Mouse (Mus musculus): ENCODE measurements around the gene A430033K04Rik.

DNA sequence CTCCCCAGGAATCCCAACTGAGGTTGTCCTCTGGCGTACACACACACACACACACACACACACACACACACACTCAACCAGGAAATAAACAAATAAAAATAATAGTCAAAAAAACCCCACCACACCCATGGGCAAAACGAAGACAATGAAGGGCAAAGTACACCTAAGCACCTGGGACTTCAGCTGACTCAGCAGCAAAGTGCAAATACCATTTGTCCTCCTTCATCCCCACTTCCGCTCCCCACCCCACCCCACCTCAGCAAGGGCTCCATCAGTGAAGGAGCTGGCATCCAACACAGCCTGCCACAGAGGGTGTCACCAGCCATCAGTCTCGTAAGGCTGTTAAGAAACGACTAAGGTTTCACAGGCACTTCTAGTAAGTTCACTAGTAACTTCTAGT lies 64.8 kb downstream of the A430033K04Rik start:
- TF ChIP-seq CTCF (IDR thresholded peaks at IDR 0.05; ENCODE audit: low read depth), result no peak
- TF ChIP-seq EP300 (IDR thresholded peaks at IDR 0.05; ENCODE audit: low read depth), result no peak
